Mouse (Mus musculus): ENCODE measurements around the gene Irf2.
"Not testable (repeated sequence)": the region's sequence is repeated elsewhere in the genome, so short reads cannot be mapped to it uniquely, and the experiment has no call there.

Irf2 gene

DNA sequence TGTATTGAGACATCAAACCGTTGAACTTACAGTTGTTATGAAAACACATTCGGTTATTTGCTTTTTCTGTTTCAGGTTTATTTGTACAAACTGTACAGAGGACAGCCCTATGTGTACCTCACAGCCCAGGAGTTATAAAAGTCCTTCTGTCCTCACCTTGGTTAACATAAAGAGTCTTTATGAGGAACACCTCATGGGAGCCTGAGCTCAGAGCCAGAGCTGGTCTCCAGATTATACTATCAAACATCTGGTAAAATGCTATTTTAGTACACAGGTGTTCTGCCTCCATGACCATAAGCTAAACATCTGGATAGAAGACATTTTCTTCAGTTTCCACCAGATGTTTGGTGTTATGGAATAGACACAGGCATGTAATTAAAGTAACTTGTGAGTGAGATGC, 13.1 kb upstream of the Irf2 start:
- DNase-seq (ENCODE audit: low spot score in 2 of 2): no peak

- not testable (repeated sequence) for DNase-seq (ENCODE audit: low spot score in 2 of 2)
Measured at GRCm38 (mm10) chr8:46729671-46730070, 9.9 kb upstream of the Irf2 start.

GRCm38 (mm10) chr8:46732381-46732915, 7.1 kb upstream of the Irf2 start:
- no peak for DNase-seq (ENCODE audit: low spot score in 2 of 2)

DNA sequence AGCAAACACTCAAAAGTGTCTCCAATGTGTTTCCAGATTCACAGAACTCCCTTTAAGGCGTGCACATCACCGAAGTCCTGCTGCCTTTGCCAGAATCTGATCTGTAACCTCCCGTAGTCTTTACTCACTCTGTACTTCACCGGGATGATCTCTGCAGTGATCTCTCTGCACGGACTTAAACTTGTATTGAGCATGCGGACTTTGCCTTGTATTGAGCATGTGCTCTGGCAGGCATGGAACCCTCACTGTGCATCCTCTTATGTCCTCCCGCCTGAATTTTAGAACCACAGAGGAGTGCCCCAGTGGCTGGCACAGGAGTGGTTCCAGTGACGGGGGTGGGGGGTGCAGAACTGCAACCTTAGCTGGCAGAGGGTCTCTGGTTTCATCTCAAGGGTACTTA, 5.9 kb upstream of the Irf2 start:
- DNase-seq (ENCODE audit: low spot score in 2 of 2): no peak

- no peak for DNase-seq (ENCODE audit: low spot score in 2 of 2)
Measured at GRCm38 (mm10) chr8:46735505-46735904, 4.0 kb upstream of the Irf2 start.

DNA sequence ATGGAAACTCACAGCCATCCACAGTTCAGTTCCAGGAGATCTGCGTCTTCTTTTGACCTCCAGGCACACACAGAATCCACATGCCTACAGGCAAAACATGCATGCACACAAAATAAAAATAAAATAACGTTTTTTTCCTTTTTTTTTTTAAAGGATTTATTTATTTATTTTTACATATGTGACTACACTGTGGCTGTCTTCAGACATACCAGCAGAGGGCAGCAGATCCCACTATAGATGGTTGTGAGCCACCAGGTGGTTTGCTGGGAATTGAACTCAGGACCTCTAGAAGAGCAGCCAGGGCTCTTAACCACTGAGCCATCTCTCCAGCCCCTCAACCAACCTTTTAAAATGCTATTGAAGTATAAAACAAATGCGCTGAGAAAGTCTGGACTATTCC, 3.3 kb upstream of the Irf2 start:
- DNase-seq (ENCODE audit: low spot score in 2 of 2): no peak

GRCm38 (mm10) chr8:46737421-46737820, 2.1 kb upstream of the Irf2 start:
- DNase-seq (ENCODE audit: low spot score in 2 of 2): no peak

GRCm38 (mm10) chr8:46737907-46738306, 1.6 kb upstream of the Irf2 start:
- no peak for DNase-seq (ENCODE audit: low spot score in 2 of 2)

DNA sequence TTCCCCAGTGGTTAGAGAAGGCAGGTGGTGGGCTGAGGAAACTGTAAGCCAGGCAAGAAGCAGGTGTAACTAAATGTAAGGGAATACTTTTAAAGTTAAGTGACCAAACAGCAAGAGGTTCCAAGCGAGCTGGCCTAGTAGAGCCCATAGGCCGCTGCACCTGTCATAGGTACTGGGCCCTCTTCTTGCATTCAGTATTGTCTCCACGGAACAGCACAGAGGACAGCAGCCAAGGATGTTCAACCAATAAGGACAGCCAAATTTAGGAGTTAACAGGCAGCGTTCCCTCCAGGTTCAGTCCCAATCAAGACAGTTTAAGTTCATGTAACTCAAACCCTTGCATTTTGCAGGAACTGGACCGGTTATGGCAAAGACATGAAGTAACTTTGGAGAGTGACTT, 931 bp upstream of the Irf2 start:
- DNase-seq (ENCODE audit: low spot score in 2 of 2): no peak

DNA sequence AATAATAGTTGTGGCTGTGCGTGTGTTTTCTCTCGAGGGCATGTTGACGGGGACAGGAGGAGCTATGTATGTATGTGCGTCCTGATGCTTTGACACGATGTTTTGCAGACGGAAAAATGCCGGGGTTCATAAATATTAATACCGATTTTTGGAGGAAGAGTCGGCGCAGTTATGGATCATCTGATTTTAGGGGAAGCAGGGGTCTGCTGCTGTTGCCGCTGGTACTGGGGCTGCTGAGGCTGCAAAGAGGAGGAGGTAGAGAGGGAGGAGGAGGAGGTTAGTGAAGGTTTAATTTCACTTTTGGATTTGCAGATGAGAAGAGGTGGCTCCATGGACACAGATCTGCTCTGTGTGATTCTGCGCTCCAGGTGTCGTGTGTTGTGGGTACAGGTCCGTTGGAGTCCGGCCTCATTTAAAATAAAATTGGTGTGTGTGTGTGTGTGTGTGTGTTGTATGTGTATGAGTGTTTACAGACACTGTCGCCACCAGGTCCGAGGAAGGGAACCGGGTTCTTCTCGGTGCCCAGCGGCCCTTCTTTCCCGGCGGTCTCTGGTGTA, 502 bp downstream of the Irf2 start:
- peak in 1 of 2 experiments; percentile 50 for DNase-seq (ENCODE audit: low spot score in 2 of 2)

GRCm38 (mm10) chr8:46740513-46741280, 1.2 kb downstream of the Irf2 start:
- DNase-seq (ENCODE audit: low spot score in 2 of 2): peak; percentile 68 to 73

GRCm38 (mm10) chr8:46741281-46741791, 1.8 kb downstream of the Irf2 start:
- no peak for DNase-seq (ENCODE audit: low spot score in 2 of 2)

GRCm38 (mm10) chr8:46741991-46742690, 2.6 kb downstream of the Irf2 start:
- no peak for DNase-seq (ENCODE audit: low spot score in 2 of 2)

- no peak for DNase-seq (ENCODE audit: low spot score in 2 of 2)
Measured at GRCm38 (mm10) chr8:46742691-46743082, 3.2 kb downstream of the Irf2 start.

DNA sequence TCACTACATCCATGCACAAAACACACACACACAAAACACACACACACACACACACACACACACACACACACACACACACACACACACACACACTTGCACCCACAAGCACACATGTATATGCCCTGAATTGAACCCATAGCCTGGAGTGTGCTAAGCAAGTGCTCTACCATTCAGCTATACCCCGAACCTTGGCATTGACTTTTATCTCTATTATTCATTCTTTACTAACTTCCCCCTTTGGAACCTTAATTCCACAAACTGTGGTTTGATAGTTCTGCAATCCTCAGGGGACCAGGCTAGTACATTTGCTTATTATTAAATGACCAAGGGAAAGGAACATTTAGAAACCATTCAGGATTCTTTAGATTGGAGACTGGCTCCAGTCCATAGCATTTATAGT, 5.9 kb downstream of the Irf2 start:
- no peak for DNase-seq (ENCODE audit: low spot score in 2 of 2)

GRCm38 (mm10) chr8:46747311-46747980, 7.9 kb downstream of the Irf2 start:
- peak; percentile 39 to 54 for DNase-seq (ENCODE audit: low spot score in 2 of 2)

DNA sequence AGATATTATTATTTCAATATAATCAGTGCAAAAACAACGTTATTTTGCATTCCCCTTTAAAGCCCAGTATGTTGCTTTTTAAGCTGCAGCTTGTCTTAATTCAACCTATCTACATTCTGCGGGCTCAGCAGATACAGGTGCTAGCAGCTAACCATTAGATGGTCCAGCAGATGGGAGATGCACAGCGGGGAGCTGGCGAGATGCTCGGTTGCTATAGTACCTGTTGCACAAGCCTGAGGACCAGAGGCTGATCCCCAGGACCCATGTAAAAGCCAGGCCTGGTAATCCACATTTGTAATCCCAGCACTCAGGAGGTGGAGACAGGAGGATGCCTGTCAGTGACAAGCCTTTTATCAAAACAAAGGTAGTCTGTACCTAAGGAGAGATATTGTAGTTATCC, 10.5 kb downstream of the Irf2 start:
- DNase-seq (ENCODE audit: low spot score in 2 of 2): no peak

GRCm38 (mm10) chr8:46750566-46750965, 11.0 kb downstream of the Irf2 start:
- DNase-seq (ENCODE audit: low spot score in 2 of 2): no peak

DNA sequence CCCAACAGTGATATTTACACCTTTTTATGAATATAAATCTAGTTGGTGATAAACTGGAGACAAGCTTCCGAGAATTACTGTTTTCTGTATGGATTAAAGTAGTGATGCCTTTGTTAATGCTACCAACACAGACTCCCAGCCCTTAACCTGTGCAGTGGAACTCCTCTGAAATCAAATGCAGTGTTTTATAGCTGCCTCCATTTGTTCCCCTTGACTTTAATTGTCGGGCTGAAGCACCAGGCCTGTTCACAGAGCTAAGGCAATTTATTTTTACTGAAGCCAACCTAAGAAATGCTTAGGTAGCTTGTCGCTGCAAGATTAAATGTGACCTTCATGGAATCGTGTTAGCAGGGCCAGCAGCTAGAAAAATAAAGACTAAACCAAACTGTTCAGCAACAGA, 11.6 kb downstream of the Irf2 start:
- DNase-seq (ENCODE audit: low spot score in 2 of 2): no peak

DNA sequence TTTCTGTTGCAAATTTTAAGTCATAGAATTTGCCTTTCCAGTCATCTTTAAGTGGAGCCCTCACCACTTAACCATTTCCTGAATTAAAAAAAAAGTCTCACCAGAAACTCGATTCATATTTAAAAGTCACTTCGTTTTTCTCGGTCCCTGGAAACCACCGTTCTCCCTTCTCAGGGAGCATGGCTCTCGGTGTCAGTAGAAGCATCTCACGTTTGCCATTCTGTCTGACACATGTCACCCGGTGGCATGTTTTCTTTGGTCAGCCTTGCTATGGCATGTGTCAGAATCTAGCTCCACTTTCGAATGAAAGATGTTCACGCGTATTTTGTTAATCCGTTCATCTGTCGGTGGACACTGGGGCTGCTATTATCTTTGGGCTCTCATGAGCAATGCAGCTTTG, 13.5 kb downstream of the Irf2 start:
- DNase-seq (ENCODE audit: low spot score in 2 of 2): peak; percentile 64 to 78

GRCm38 (mm10) chr8:46754355-46754754, 14.8 kb downstream of the Irf2 start:
- no peak for DNase-seq (ENCODE audit: low spot score in 2 of 2)

- DNase-seq (ENCODE audit: low spot score in 2 of 2): peak; percentile 27 to 47
Measured at GRCm38 (mm10) chr8:46755731-46756333, 16.3 kb downstream of the Irf2 start.

All from natural killer cell, adult 2 months (primary cell).